Mouse (Mus musculus) E14TG2a.4 (cell line): ENCODE data around the gene Sept9.

ENCODE experiments used
- H3K27me3 ChIP-seq: 2 replicates; pipeline ENCODE4 v1.6.1; 2014; ENCODE audit warnings: low read length, control low read depth; ENCODE audit not compliant: insufficient read depth
- H3K36me3 ChIP-seq: 2 replicates; pipeline ENCODE4 v1.6.1; 2014; ENCODE audit warnings: low read length, control low read depth; ENCODE audit not compliant: insufficient read depth
- H3K4me1 ChIP-seq: replicated peaks from 2 replicates; pipeline ENCODE4 v1.6.1; 2014; ENCODE audit warnings: low read depth, low read length, control low read depth
- H3K4me3 ChIP-seq: replicated peaks from 2 replicates; pipeline ENCODE4 v1.5.1; 2014; ENCODE audit warnings: mild to moderate bottlenecking, low read length
- H3K9me3 ChIP-seq: 2 replicates; pipeline ENCODE4 v1.6.1; 2014; ENCODE audit warnings: low read length, control low read depth
- CTCF ChIP-seq: conservative IDR thresholded peaks from 2 replicates; pipeline ENCODE4 v1.5.1; 2014; ENCODE audit warnings: low read length
- NANOG ChIP-seq: IDR thresholded peaks from 2 replicates; pipeline ENCODE4 v1.6.1; 2014; ENCODE audit warnings: borderline replicate concordance, low read length, mixed read lengths
- POU5F1 ChIP-seq: IDR thresholded peaks from 2 replicates; pipeline ENCODE4 v1.6.1; 2014; ENCODE audit warnings: low read length, borderline replicate concordance

The Sept9 gene

DNA sequence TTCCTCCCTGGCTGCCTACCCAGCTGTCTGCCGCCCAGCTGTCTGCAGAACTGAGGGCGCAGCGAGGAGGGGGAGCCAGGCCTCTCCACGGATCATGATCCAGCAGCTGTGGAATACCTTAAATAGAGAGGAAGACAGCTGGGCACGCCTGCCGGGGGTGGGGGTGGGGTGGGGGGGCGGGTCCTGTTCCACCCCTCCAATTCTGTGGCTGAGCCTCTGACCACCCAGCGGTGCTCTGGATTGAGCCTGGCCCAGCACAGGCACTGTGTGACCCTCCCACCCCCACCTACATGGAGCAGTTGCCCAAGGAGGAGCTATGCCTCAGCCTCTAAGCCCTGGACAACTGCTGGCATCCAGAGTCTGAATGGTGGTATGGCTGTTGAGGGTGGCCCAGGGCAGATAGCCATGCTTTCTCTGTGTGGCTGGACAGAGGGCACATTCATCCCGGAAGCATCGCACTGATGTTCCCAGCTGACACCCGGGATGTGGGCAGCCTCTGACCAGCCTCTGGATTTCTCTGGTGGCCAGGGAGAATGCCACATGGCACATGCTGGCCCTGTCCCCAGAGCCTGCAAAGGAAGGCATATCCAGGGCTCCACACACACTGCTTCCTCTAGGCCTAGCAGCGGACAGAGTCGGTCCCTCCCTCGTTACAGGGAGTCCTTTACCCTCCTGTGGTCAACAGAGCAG lies 97.2 kb downstream of the Sept9 start:
- Histone ChIP-seq H3K27me3 (no peaks in the 10 kb centered on the region), H3K4me1 (peaks cover 73% of the 10 kb centered on the region), H3K9me3 (no peaks in the 10 kb centered on the region), H3K4me3 (peak overlapping the region; percentile 14; the same call in 1 of the 2 replicates), H3K36me3 (no peaks in the 10 kb centered on the region)
- TF ChIP-seq CTCF (no peak), NANOG (no peak), POU5F1 (no peak)

DNA sequence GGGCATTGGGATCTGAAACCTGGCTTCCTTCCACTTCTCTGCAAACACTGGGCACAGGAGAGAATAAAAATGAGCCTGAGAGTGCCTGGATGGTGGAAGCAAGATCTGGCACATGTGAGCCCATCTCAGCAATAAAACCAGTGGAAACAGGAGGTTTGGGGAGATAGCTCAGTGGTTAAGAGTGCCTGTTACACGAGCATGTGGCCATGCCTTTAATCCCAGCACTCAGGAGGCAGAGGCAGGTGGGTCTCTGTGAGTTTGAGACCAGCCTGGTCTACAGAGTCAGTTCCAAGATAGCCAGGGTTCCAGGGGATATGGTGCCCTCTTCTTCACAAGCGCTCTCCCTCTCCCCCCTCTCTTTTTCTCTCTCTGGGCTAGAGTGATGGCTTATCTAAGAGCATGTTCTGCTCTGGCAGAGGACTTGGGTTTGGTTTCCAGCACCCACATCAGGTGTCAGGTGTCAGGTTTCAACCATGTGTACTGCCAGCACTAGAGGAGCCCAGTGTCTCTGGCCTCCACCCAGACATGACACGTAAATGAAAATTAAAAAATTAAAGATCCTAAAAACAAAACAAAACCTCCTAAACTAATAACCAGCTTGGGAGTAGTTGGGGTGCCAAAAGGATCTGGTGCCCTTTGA lies 97.8 kb downstream of the Sept9 start:
- peaks cover 72% of the 10 kb centered on the region for H3K4me1 ChIP-seq
- TF ChIP-seq CTCF (no peak), POU5F1 (no peak), NANOG (no peak)
- H3K27me3 ChIP-seq: no peaks in the 10 kb centered on the region
- H3K4me3 ChIP-seq: no peak overlapping the region
- no peaks in the 10 kb centered on the region for H3K9me3 ChIP-seq
- no peaks in the 10 kb centered on the region for H3K36me3 ChIP-seq

DNA sequence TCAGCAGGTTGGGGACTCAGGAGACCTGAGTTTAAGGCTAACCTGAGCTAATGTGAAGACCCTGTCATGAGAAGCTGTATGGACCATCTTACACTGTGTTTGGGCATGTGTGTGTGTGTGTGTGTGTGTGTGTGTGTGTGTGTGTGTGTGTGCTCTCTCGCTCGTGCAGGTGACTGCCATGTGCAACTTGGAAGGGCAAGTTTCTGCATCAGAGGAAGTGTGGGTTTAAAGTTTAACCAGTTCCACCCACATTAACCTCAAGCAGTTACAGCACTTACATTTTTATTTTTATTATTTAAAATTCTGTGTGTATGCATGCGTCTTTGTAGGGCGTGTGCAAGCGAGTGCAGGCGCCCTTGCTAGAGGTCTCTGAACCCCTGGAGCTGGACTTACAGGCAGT lies 100.3 kb downstream of the Sept9 start:
- no peaks in the 10 kb centered on the region for H3K36me3 ChIP-seq
- TF ChIP-seq POU5F1: no peak
- TF ChIP-seq NANOG: no peak
- TF ChIP-seq CTCF: no peak
- H3K9me3 ChIP-seq: no peaks in the 10 kb centered on the region
- H3K4me1 ChIP-seq: peaks cover 81% of the 10 kb centered on the region
- no peaks in the 10 kb centered on the region for H3K27me3 ChIP-seq
- H3K4me3 ChIP-seq: no peak overlapping the region

DNA sequence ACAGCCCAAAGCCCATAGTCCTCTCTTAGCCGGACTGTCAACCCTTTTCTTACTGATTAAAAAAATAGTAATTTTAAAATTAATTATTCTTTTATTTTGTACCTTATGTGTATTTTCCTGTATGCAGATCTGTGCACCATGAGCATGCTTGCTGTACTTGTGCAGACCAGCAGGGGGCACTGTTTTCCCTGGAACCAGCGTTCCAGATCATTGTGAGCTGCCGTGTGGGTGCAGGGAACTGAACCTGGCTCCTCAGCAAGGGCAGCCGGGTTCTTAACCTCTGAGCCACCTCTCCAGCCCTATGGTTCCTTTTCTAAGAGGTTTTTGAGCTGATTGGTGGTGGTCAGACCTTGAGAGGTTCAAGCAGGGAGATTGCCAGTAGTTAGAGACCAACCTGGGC lies 101.3 kb downstream of the Sept9 start:
- TF ChIP-seq CTCF (peak; percentile 89), NANOG (no peak)
- no peaks in the 10 kb centered on the region for H3K9me3 ChIP-seq
- no peaks in the 10 kb centered on the region for H3K27me3 ChIP-seq
- H3K36me3 ChIP-seq: no peaks in the 10 kb centered on the region
- no peak overlapping the region for H3K4me3 ChIP-seq
- H3K4me1 ChIP-seq: peaks cover 80% of the 10 kb centered on the region

DNA sequence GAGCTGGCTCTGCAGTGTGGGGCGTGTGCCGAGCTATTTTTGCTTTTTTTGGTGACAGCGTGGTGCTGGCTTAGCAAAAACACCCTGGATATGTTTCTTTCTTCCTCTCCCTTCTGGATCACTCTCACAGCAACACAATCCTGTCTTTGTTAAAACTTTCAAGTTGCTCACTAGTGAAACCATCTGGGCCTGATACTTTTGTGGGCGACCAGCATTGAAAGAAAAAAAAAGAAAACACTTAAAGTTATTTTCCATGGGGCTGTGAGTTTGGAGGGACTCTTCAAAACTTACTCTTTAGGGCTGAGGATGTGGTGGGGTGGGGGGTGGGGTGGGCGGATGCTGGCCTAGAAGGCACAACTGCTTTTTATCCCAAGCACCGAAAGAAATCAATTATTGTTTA lies 102.3 kb downstream of the Sept9 start:
- no peak for TF ChIP-seq CTCF
- no peak for TF ChIP-seq NANOG
- TF ChIP-seq POU5F1: no peak
- Histone ChIP-seq H3K4me1 (peaks cover 81% of the 10 kb centered on the region), H3K9me3 (no peaks in the 10 kb centered on the region), H3K36me3 (0 out of 2 replicates have a peak, but pooled peaks cover 7% of the 10 kb centered on the region), H3K27me3 (no peaks in the 10 kb centered on the region), H3K4me3 (no peak overlapping the region)

DNA sequence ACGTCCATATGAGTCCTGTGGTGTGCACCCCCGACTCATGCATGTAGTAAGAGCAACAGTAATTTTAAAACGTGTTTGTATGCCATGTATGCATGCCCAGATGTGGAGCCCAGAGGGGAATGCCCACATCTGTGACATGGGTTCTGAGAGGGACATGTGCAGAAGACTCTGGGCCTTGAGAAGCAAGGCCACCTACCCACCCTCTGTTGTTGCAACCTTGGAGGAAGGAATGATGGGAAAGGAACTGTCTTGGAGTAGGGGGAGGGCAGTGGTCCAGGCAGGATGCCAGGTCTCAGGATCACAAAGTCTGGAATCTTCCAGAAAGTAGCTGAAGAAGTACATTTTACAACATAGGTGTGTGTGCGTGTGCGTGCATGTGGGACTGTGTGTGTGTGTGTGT lies 102.9 kb downstream of the Sept9 start:
- Histone ChIP-seq H3K9me3 (no peaks in the 10 kb centered on the region), H3K27me3 (no peaks in the 10 kb centered on the region), H3K36me3 (0 out of 2 replicates have a peak, but pooled peaks cover 7% of the 10 kb centered on the region), H3K4me3 (no peak overlapping the region), H3K4me1 (peaks cover 81% of the 10 kb centered on the region)
- TF ChIP-seq NANOG: no peak
- TF ChIP-seq CTCF: no peak
- no peak for TF ChIP-seq POU5F1

DNA sequence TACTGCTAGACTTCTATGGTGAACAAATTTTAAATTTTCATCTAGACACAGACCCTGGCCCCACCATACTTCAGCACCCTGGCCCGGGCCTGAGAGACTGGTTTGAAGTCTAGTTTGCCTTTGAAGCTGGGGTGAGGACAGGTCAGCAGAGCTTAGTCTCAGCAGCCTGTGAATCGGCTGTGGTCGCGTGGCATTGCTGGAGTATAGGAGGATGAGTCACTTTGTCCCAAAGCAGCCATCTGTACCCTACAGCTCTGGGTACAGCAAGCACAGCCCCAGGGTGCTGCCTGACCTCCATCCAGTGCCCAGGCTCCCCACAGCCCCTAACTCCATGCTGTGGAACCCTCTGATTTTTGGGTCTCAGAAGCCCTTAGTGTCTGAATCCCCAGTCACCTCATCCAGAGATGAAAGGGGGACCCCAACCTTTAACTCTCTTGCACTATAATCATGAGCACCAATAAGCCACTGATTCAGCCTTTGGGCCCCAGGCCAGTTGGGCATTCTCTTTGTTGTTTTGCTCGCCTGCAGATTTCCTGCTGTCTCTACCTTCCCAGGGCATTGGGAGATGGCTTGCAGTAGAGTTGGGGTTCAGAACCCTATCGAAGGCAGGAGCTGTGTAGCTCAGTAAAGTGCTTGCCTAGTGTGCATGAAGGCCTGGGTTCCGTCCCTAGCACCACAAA lies 106.2 kb downstream of the Sept9 start:
- no peaks in the 10 kb centered on the region for H3K9me3 ChIP-seq
- TF ChIP-seq NANOG: no peak
- TF ChIP-seq POU5F1: no peak
- no peak for TF ChIP-seq CTCF
- peaks cover 92% of the 10 kb centered on the region for H3K4me1 ChIP-seq
- H3K27me3 ChIP-seq: no peaks in the 10 kb centered on the region
- 0 out of 2 replicates have a peak, but pooled peaks cover 7% of the 10 kb centered on the region for H3K36me3 ChIP-seq
- H3K4me3 ChIP-seq: peak overlapping the region; percentile 71; the same call in 1 of the 2 replicates

DNA sequence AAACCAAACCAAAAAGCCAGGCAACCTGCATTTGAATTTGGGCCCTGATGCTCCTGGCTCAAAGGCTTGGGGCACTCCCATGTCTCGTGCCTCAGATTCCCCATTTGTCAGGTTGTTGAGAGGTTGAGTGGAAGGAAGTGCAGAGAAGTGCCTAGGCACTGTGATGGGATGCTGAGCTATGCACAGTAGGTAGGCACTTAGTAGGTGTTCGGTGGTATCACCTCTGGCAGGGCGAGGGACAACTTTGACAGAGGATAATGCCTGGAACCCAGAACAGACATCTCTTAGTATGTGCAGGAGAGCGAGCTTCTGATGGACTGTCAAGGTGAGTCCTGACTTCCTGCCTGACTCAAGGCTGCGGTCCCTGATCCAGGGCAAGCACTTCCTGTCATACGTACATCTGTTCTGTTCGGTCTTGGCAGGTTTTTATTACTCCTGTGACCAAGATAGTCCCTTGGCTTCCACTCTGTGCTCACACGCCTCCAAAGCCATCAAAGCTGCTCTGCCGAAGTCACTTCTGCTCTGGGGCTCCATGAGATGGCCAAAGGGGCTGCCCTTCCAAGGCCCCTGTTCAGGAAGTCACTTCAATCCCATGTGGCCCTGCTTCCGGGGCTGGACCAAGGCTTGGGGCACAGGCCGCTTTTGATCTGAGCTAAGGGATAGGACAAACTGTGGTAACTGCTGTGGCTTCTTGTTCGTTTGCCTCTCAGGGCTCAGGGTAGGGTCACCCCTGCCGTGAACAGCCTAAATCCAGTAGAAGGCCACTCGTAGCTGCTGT lies 107.0 kb downstream of the Sept9 start:
- Histone ChIP-seq H3K27me3 (no peaks in the 10 kb centered on the region), H3K4me1 (peaks cover 96% of the 10 kb centered on the region), H3K4me3 (peak overlapping the region; percentile 71), H3K9me3 (no peaks in the 10 kb centered on the region), H3K36me3 (0 out of 2 replicates have a peak, but pooled peaks cover 7% of the 10 kb centered on the region)
- TF ChIP-seq CTCF (no peak), POU5F1 (no peak), NANOG (no peak)
